Mouse (Mus musculus): ENCODE data around the gene Bcl7c. TPM values are rescaled to one million over a fixed set of nuclear protein-coding genes. Genes with fewer than 3 reads are reported as not detected.

Bcl7c gene
- total RNA-seq (2023), result 10 to 100 TPM; 30.6 to 36.2 TPM

GRCm38 (mm10) chr7:127708207-127709078, at the start of gene Bcl7c:
Gene Bcl7c (minus strand): TSS chr7:127708933.

GRCm38 (mm10) chr7:127744366-127745045, 35.8 kb upstream of the Bcl7c start, which contains the start of gene Fbxl19:
Gene Fbxl19 (plus strand): TSS chr7:127744543.

GRCm38 (mm10) chr7:127732066-127732465, 23.3 kb upstream of the Bcl7c start, which contains the start of gene Ctf2:
Gene Ctf2 (minus strand): TSS chr7:127732166.

GRCm38 (mm10) chr7:127712461-127713385, 4.0 kb upstream of the Bcl7c start, which contains the start of gene Ctf1:
Gene Ctf1 (plus strand): TSS chr7:127712736.

GRCm38 (mm10) chr7:127614891-127615843, 93.6 kb downstream of the Bcl7c start, which contains the start of gene Zfp629:
Gene Zfp629 (minus strand): TSS chr7:127615797.

Other genes starting within 250 kb of the Bcl7c start
- gene Prr14, start 249.3 kb downstream of the Bcl7c start, total RNA-seq (2023), result 100 to 1,000 TPM; 116 to 133 TPM
- 100 to 1,000 TPM; 191 to 224 TPM for gene Fbrs, start 229.7 kb downstream of the Bcl7c start, total RNA-seq (2023)
- gene Srcap, start 196.9 kb downstream of the Bcl7c start, total RNA-seq (2023), result 10 to 100 TPM; 76.3 to 81.4 TPM
- 10 to 100 TPM; 16.2 to 19.6 TPM for gene Gm42715, start 189.3 kb downstream of the Bcl7c start, total RNA-seq (2023)
- not detected for gene Tmem265, start 147.5 kb downstream of the Bcl7c start, total RNA-seq (2023)
- gene Phkg2, start 135.6 kb downstream of the Bcl7c start, total RNA-seq (2023), result 10 to 100 TPM; 80.4 to 86.3 TPM
- gene Ccdc189, start 120.3 kb downstream of the Bcl7c start, total RNA-seq (2023), result 10 to 100 TPM; 14.8 to 25.9 TPM
- gene Rnf40, start 120.2 kb downstream of the Bcl7c start, total RNA-seq (2023), result 100 to 1,000 TPM; 149 to 150 TPM
- gene Zfp629, start 93.1 kb downstream of the Bcl7c start, total RNA-seq (2023), result 1 to 10 TPM; 3.2 to 4.7 TPM
- not detected for gene Ctf1, start 3.8 kb upstream of the Bcl7c start, total RNA-seq (2023)
- not detected for gene Ctf2, start 23.2 kb upstream of the Bcl7c start, total RNA-seq (2023)
- 1 to 10 TPM; 6.9 to 7.8 TPM for gene Fbxl19, start 35.6 kb upstream of the Bcl7c start, total RNA-seq (2023)
- 10 to 100 TPM; 24.9 to 29.0 TPM for gene Orai3, start 60.9 kb upstream of the Bcl7c start, total RNA-seq (2023)
- gene Setd1a, start 67.7 kb upstream of the Bcl7c start, total RNA-seq (2023), result 10 to 100 TPM; 32.0 to 36.0 TPM
- 1 to 10 TPM in 1 of 2 experiments, not detected in 1; 1.4 TPM for gene Gm49388, start 76.7 kb upstream of the Bcl7c start, total RNA-seq (2023)
- gene Hsd3b7, start 91.7 kb upstream of the Bcl7c start, total RNA-seq (2023), result 10 to 100 TPM; 12.2 to 15.5 TPM
- 10 to 100 TPM; 62.6 to 67.6 TPM for gene Stx4a, start 115.4 kb upstream of the Bcl7c start, total RNA-seq (2023)
- under 1 TPM in 1 of 2 experiments, not detected in 1; 0.07 TPM for gene Stx1b, start 115.6 kb upstream of the Bcl7c start, total RNA-seq (2023)
- gene Zfp646, start 167.3 kb upstream of the Bcl7c start, total RNA-seq (2023), result 10 to 100 TPM; 38.2 to 43.4 TPM
- gene Zfp668, start 167.9 kb upstream of the Bcl7c start, total RNA-seq (2023), result 1 to 10 TPM; 6.5 to 7.0 TPM
- gene Prss53, start 182.0 kb upstream of the Bcl7c start, total RNA-seq (2023), result under 1 TPM; 0.20 to 0.24 TPM
- not detected for gene Gm21974, start 186.5 kb upstream of the Bcl7c start, total RNA-seq (2023)
- 10 to 100 TPM in 1 of 2 experiments, 1 to 10 TPM in 1; 8.8 to 11.9 TPM for gene Vkorc1, start 186.7 kb upstream of the Bcl7c start, total RNA-seq (2023)
- 10 to 100 TPM; 34.8 to 38.6 TPM for gene Bckdk, start 195.1 kb upstream of the Bcl7c start, total RNA-seq (2023)
- gene Kat8, start 203.6 kb upstream of the Bcl7c start, total RNA-seq (2023), result 10 to 100 TPM; 17.9 to 18.5 TPM
- not detected for gene Prss8, start 221.2 kb upstream of the Bcl7c start, total RNA-seq (2023)
- gene Prss36, start 237.8 kb upstream of the Bcl7c start, total RNA-seq (2023), result under 1 TPM in 1 of 2 experiments, not detected in 1; 0.57 TPM

All from neutrophil, adult 83 days (primary cell).